Mouse (Mus musculus): Measurements from ENCODE around the gene Kprp.

- TF ChIP-seq CTCF (IDR thresholded peaks at IDR 0.05; ENCODE audit: low read depth): no peak
- TF ChIP-seq EP300 (IDR thresholded peaks at IDR 0.05; ENCODE audit: low read depth): no peak
Observed at GRCm38 (mm10) chr3:92870116-92870515, 43.1 kb upstream of the Kprp start, which contains the start of gene 2310050C09Rik.
